Mouse (Mus musculus) frontal cortex, postnatal 25 days (tissue): ENCODE data around the gene Gls.

Source experiments
- DNase-seq, 2 experiments: peaks; one replicate each; pipeline ENCODE4 v3.0.0; 2022; ENCODE audit warnings: low spot score in 2 of 2

Gls gene

GRCm38 (mm10) chr1:52124818-52125217, 108.2 kb downstream of the Gls start:
- no peak for DNase-seq

- DNase-seq = no peak
Observed at GRCm38 (mm10) chr1:52121052-52121451, 112.0 kb downstream of the Gls start.

- DNase-seq = no peak
Observed at GRCm38 (mm10) chr1:52120191-52120590, 112.8 kb downstream of the Gls start.

GRCm38 (mm10) chr1:52119691-52120090, 113.3 kb downstream of the Gls start:
- DNase-seq = no peak

- peak; percentile 62 to 68 for DNase-seq
Observed at GRCm38 (mm10) chr1:52118860-52119591, 114.0 kb downstream of the Gls start, which contains the start of gene Stat1. Gene Stat1, plus strand, starts transcription at chr1:52119440.

GRCm38 (mm10) chr1:52117777-52118176, 115.3 kb downstream of the Gls start:
- no peak for DNase-seq

- no peak for DNase-seq
Observed at GRCm38 (mm10) chr1:52116441-52116840, 116.6 kb downstream of the Gls start.

- DNase-seq = peak; percentile 97 to 99
Observed at GRCm38 (mm10) chr1:52113666-52114069, 119.4 kb downstream of the Gls start.
